Mouse (Mus musculus) brain, adult 2 months (tissue): ENCODE results near the gene Gosr1.
"Not testable (repeated sequence)": the region's sequence is repeated elsewhere in the genome, so short reads cannot be mapped to it uniquely, and the experiment has no call there.

Experiments used
- DNase-seq: peaks from one replicate; pipeline ENCODE4 v3.0.0; 2011; ENCODE audit warnings: low read depth, low spot score

Gosr1 gene

DNA sequence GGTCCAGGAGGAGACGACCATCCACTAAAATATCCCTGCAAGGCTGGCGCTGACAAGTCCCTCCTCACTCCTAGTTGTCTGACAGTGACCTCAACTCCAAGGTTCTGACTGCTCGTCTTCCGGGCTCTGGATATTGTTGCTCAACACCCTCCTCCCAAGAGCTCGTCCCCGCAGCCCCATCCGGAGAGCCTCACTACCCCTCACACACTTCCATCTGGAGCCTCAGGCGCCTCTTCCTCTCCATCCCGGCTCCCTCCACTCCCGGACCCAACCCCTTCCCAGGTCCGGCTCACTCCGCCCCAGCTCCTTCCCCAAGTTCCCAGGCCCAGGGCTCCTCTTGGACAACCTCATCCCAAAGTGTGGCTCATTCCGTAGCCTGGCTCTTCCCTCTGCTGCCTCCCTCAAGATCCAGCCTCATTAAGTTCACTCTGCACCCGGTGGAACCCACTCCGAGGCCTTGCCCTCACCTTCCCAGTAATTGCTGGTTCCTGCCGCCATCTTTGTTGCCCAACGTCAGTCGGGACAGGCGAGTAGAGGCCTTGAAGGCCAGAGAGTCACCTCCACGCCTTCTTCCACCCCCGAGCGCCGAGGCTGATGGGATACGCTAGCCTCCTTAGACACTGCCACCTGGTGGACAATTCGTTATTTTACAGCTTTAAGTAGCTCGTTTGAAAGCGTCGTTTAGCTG, at the start of gene Gosr1:
Gosr1 (minus strand) TSS at position 527 of the 688 bp plus-strand sequence.
- peak; percentile 99 for DNase-seq

DNA sequence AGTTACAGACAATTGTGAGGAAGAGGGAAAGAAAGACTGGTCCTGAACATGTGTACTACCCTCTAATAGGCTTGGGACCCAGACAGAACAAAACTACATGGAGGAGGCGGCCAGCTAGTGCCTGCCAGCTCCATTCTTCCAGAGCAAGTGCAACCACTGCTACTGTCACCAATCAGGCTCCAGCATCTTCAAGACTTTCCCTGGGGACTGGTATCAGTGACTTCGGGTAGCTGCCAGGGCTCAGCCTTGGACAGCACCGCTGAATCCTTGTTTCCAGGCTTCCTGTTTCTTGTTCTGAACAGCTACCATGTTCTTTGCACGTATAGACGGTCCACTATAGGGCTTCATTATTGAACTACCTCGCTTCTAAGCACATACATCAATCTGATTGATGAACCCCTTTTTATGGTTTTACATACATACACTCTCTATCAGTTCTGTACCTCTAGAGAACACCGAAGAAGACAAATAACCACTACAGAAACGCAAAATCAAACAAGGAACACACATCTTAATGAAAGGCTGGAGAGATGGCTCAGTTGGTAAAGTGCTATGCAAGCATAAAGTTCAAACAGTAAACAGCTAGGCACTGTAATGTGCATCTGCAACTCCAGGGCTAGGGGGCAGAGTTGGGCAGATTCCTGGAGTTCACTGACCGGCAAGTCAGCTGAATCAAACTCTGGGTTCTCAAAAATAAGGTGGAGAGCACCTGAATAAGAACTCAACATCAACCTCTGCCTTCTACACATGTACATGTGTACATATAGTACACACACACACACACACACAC, 47.5 kb upstream of the Gosr1 start:
- DNase-seq = peak; percentile 60

GRCm38 (mm10) chr11:76809450-76809849, 46.1 kb upstream of the Gosr1 start:
- DNase-seq = peak; percentile 98

DNA sequence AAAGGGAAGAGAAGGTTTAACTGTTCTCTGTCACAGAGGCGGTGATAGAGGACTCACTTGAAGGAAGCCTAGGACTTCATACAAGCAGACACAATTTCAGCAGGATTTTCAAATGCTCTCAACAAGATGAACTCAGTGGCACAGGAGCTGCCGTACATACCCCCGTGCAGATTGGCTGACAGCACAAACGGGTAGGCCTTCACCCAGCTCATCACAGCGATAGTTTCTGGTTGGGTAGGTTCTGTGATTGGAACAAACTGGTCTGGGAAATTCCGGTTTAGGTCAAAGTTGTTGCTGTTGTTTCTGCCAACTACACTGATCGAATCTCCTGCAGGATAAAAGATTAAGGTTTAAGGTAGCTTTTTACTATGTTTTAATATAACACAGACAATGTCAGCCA, 45.2 kb upstream of the Gosr1 start:
- no peak for DNase-seq

DNA sequence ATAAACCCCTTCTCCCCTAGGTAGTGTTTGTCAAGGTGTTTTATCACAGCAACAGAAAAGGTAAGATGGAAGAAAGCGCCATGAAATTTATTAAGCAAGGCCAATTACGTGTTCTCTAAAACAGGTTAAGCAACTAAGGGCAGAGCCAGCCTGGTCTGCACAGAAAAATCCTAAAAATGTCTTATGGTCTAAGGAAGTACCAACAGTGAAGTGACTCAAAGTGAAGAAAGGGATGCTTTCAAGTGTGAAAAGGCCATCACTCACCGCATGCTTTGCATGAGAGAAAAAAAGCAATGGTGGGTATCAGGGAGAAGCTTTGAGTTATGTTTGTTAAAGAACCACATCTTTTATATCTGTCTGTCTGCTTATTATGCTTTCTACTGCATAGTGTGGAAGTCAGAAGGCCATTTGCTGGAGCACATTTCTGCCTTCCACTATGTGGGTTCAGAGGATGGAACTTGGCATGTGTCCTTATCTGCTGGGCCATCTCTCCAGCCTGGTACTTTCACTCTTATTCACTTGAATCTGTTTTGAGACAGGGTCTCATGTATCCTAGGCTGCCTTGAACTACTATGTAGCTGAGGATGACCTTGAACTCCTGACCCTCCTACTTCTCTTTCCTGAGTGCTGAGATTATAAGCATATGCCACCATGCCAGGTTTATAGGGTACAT, 43.8 kb upstream of the Gosr1 start:
- DNase-seq = no peak

DNA sequence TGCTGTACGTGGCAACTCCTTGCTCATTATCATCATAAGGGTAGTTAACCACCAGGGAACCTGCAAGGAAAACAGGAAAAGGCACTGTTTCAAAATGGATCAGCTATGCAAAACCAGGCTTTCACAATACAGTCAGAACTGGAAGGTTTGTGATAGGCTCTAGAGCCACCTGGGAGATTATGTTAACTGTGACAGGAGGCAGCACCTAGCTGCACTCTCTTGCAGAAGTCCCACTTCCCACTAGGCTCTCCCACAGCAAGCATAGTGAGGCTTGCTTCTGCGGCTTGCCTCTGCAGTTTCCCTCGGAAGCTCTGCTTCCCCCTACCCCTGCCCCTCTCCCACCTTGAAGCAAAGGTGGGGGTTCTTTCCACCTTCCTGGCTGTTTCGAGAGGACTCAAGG, 42.6 kb upstream of the Gosr1 start:
- no peak for DNase-seq

- DNase-seq = not testable (repeated sequence)
Measured at GRCm38 (mm10) chr11:76805072-76805471, 41.7 kb upstream of the Gosr1 start.

- DNase-seq = no peak
Measured at GRCm38 (mm10) chr11:76803266-76803665, 39.9 kb upstream of the Gosr1 start.

DNA sequence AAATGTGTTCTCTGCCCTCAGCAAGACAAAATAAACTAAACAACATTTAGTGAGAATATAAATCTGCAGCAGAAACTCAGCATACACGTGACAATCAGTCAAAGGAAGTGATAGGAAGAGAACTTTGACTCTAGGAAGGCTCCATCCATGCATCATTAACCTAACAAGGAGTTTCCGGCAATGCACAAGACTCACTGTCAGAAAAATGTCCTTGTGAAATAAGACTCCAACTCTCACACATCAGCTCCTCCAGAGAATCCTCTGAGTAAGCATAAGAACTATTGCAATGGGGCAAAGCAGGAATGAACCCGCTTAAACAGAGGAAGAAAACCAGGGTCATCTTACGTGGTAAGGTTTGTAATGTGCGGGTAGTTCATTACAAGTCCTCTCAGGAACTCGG, 33.9 kb upstream of the Gosr1 start:
- DNase-seq = no peak

GRCm38 (mm10) chr11:76795326-76795725, 31.9 kb upstream of the Gosr1 start:
- peak; percentile 34 for DNase-seq

DNA sequence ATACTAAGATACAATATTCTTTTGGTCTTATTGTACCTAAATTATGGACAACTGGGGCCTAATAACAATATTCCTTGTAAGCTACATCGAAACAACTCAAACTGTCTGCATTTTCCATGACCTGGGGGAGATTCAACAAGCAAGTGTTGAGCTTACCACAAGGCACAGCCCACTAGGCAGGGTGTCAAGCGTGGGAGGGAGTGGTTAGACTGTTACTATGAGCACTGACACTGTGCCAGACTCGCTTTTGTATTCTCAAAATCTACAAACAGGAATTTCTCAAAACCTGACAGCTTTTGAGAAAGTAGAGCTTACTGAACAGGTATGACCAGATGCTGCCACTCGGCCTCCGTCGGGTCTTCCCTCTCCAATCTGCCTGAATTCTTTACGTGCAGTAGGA, 28.0 kb upstream of the Gosr1 start:
- DNase-seq = peak; percentile 38

- DNase-seq = peak; percentile 83
Measured at GRCm38 (mm10) chr11:76789252-76789651, 25.9 kb upstream of the Gosr1 start.

- no peak for DNase-seq
Measured at GRCm38 (mm10) chr11:76775533-76775932, 12.2 kb upstream of the Gosr1 start.

GRCm38 (mm10) chr11:76773811-76774210, 10.4 kb upstream of the Gosr1 start:
- DNase-seq = peak; percentile 13

DNA sequence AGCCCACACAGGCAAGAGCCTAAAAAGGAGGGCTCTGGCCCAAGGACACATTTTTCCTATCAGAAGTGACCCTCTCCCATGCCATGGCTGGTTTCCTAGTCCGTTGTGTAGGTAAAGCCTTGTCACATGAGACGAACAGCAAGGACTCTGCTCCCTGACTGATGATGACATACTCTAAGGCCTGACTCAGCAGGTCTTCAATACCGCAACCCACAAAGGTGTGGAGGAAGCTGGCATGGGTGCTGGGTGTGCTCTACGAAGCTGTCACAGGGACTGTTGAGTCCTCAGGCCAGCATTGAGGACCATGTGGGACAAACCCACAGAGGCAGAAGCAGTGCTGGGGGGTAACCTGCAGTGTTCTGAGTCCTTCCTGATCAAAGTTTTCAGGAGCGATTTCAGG, 7.2 kb upstream of the Gosr1 start:
- DNase-seq = no peak

- no peak for DNase-seq
Measured at GRCm38 (mm10) chr11:76763741-76764122, 353 bp upstream of the Gosr1 start.

- DNase-seq = peak; percentile 51
Measured at GRCm38 (mm10) chr11:76752276-76752675, 11.1 kb downstream of the Gosr1 start.

DNA sequence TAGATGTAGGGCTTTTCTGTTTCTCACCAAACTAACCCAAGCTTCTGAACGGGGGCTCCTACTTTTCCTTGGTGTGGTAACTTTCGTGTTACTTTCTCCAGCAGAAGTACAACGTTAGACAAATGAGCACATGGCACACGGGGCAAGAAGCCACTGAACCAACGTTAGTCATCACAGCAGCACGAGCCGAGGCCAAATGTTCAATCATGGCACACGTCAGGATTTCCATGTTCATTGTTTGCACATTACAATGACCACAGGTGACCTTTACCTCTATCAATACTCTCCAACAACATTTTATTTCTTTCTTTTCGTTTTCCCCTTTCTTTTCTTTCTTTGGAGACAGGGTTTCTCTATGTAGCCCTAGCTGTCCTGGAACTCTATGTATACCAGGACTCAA, 14.6 kb downstream of the Gosr1 start:
- DNase-seq = no peak

DNA sequence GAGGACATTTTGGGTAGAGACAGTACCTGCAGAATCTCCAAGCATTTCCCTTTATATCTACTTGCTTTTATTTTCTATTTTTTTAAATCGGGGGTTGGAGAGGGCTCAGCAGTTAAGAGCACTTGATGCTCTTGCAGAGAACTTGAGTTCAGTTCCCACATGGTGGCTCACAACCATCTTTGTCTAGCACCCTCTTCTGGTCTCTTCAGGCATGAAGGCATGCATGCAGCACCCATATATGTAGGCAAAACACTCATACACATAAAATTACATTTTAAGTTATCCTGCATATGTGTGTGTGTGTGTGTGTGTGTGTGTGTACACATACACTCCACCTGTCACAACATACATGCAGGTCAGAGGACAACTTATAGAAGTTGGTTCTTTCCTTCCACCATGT, 17.5 kb downstream of the Gosr1 start:
- DNase-seq = no peak

DNA sequence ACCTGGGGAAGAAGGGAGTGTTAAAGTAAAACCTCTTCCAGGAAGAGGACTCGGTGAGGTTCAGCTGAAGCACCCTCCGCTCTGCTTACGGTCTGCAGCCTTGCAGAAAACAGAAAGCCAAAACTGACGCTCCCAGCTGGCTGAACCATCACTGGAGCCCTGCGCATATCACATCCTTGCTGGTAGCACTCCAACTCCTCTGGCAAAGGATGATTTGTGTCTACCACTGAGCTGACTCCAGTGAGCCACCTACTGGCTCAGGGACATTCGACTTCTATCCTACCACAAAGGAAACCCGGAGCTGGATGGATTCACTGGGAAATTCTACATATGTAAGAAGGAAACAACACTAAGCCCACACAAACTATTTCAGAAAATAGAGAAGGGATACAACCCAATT, 18.8 kb downstream of the Gosr1 start:
- peak; percentile 96 for DNase-seq

DNA sequence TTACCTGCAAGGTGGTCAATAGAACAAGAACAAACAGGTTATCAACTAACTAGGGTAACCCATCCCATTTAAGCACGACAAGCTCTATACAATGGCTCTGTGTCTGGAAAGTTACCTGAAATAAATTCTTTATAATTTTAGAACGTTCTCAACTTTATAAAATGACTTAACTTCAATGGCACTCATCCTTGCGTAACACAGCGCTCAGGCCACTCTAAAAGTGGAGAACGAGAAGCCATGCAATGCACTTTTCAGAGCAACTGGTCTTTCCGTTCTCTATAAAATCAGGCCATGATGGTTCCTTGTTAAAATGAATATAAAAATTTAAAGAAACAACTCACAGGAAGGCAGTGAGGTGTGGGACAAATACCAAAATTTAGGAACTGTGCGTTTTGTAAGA, 20.9 kb downstream of the Gosr1 start:
- no peak for DNase-seq

GRCm38 (mm10) chr11:76739125-76739524, 24.3 kb downstream of the Gosr1 start:
- DNase-seq = peak; percentile 37
